Mouse (Mus musculus): ENCODE measurements around the gene Chmp4b. TPM values are rescaled to one million over a fixed set of nuclear protein-coding genes. Genes with fewer than 3 reads are reported as not detected.

Chmp4b gene
- total RNA-seq, 2 experiments from 2014 or later: 202 to 234 TPM

GRCm38 (mm10) chr2:154638521-154638920, 13.0 kb upstream of the Chmp4b start:
- no peak for DNase-seq (ENCODE audit: low spot score in 2 of 2)
- intact Hi-C loops (cut with DNase I): no loop called here

DNA sequence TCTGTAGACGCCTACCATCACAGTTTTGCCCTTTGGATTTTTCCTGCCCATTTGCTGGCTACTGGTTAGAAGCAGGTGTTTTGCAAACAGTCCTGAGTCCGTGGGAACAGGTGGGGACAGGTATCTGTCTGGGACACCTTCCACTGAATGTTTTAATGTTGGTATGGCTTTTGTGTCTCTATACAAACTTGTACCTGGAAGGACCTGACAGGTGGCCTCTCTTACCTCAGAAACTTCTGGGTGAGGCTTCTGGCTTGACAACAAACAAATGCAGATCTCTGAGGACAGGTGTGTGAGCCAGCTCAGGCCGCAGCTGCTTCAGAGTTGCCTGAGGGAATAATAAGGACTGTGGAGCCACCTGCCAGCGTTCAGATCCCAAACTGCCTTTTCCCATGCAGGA, 12.4 kb upstream of the Chmp4b start:
- DNase-seq (ENCODE audit: low spot score in 2 of 2): no peak
- intact Hi-C loops (cut with DNase I): no loop called here

- intact Hi-C loops (cut with DNase I): no loop called here
- no peak for DNase-seq (ENCODE audit: low spot score in 2 of 2)
Measured at GRCm38 (mm10) chr2:154641176-154641575, 10.3 kb upstream of the Chmp4b start.

DNA sequence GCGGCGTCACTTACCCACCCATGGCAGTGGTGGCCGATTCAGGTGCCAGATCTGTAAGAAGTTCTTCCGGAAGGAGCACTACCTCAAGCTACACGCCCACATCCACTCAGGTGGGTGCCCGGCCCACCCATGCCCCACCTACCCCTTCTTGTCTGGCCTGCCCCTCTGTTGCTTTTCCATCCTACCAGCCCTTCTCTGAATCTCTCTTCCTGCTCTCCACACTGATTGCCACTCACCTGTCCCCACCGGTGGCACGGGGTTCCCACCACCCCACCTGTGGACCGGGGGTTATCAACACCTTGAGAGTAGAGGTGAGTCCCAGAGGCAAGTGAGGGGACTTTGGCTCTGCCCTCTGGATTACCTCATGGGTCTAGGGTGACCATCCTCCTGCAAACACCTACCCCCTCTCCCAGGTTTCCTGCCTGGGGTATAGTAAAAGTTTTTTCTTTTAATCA, 9.5 kb upstream of the Chmp4b start:
- intact Hi-C loops (cut with DNase I): no loop called here
- no peak for DNase-seq (ENCODE audit: low spot score in 2 of 2)

DNA sequence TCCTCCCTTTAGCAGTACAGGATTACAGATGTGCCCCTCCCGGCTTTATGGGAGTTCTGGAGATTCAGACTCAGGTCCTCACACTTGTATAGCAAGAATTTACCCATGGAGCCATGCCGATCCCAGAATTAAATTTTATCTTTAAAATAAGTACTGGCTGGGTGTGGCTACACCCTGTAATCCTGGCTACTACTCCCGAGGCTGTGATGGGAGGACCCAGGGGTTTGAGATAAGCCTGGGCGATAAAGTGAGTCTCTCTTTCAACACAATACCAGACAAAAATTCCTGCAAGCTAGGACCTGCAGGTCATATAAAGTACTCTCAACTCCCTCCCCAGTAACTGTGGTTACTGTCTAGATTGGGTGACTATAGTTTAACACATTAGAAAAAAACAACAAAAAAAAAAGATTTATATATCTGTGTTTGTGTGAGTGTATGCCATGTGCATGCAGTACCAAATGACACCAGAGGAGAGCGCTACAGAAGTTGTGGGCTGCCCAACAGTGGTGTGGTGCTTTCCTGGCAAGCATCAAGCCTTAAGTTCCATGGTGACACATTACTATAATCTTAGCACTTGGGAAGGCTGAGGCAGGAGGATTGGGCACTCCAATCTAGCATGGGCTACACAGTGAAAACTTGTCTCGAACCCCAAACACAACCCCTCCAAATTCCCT, 8.7 kb upstream of the Chmp4b start:
- no peak for DNase-seq (ENCODE audit: low spot score in 2 of 2)
- intact Hi-C loops (cut with DNase I): no loop called here

- no peak for DNase-seq (ENCODE audit: low spot score in 2 of 2)
- intact Hi-C loops (cut with DNase I): loop anchor here (5.0 kb wide), 1 partner anchor 206 kb away; no protein-coding TSS in a partner anchor
Measured at GRCm38 (mm10) chr2:154646634-154647033, 4.9 kb upstream of the Chmp4b start.

DNA sequence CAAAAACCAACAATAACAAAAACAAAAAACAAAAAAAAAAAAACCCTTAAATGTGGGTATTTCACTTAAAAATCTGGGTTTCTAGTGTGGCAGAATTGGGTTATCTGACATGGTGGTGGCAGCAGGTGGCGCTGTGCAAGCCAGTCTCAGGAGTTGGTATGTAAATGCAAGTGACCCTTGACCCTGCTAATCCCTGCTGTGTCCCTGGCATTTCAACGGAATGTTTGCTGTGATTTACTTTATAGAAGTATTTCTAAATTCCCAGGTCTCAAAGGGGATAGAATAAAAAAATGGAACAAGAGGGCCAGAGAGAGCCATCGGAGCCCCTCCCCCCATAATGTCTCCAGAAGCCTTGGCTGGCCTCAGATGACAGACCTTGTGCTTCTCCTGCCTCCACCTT, 3.4 kb upstream of the Chmp4b start:
- intact Hi-C loops (cut with DNase I): loop anchor here (5.0 kb wide), 1 partner anchor 204 kb away; no protein-coding TSS in a partner anchor
- no peak for DNase-seq (ENCODE audit: low spot score in 2 of 2)

GRCm38 (mm10) chr2:154650404-154650803, 1.1 kb upstream of the Chmp4b start:
- intact Hi-C loops (cut with DNase I): no loop called here

GRCm38 (mm10) chr2:154654976-154655375, 3.5 kb downstream of the Chmp4b start:
- intact Hi-C loops (cut with DNase I): loop anchor here (5.0 kb wide), 1 partner anchor 237 kb away; the partner anchor contains the start of gene Eif2s2

More at GRCm38 (mm10) chr2:154650404-154650803, 1.1 kb upstream of the Chmp4b start:
- DNase-seq (ENCODE audit: low spot score in 2 of 2): no peak

GRCm38 (mm10) chr2:154655878-154656414, 4.4 kb downstream of the Chmp4b start:
- intact Hi-C loops (cut with DNase I): loop anchor here (5.0 kb wide), 1 partner anchor 236 kb away; the partner anchor contains the start of gene Eif2s2
- DNase-seq (ENCODE audit: low spot score in 2 of 2): no peak

More at GRCm38 (mm10) chr2:154654976-154655375, 3.5 kb downstream of the Chmp4b start:
- no peak for DNase-seq (ENCODE audit: low spot score in 2 of 2)

GRCm38 (mm10) chr2:154656710-154657485, 5.4 kb downstream of the Chmp4b start:
- intact Hi-C loops (cut with DNase I): loop anchor here (5.0 kb wide), 1 partner anchor 235 kb away; the partner anchor contains the start of gene Eif2s2
- DNase-seq (ENCODE audit: low spot score in 2 of 2): peak; percentile 96 to 98

- no peak for DNase-seq (ENCODE audit: low spot score in 2 of 2)
- intact Hi-C loops (cut with DNase I): loop anchor here (5.0 kb wide), 1 partner anchor 235 kb away; the partner anchor contains the start of gene Eif2s2
Measured at GRCm38 (mm10) chr2:154657486-154658237, 6.2 kb downstream of the Chmp4b start.

DNA sequence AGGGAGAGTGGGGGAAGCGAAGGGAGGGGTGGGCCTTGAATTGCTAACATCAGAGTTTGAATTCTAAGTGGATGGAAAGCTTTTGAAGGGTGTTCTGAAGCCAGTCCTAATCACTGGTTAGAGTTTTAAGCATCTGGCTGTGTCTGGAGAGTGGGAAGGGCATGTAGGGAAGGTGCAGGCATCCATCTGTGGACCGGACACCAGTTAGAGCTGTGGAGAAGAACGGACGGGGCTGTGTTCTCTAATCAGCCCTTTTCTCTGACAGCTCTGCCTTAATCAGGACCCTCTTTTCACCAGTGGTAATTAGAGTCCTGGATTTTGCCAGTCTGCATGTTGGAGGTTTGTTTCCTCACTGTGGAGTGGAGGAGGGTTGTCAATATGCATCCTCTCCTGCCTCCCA, 7.6 kb downstream of the Chmp4b start:
- DNase-seq (ENCODE audit: low spot score in 2 of 2): no peak
- intact Hi-C loops (cut with DNase I): loop anchor here (5.0 kb wide), 1 partner anchor 233 kb away; the partner anchor contains the start of gene Eif2s2

- intact Hi-C loops (cut with DNase I): loop anchor here (5.0 kb wide), 1 partner anchor 233 kb away; the partner anchor contains the start of gene Eif2s2
- no peak for DNase-seq (ENCODE audit: low spot score in 2 of 2)
Measured at GRCm38 (mm10) chr2:154659531-154660074, 8.1 kb downstream of the Chmp4b start.

GRCm38 (mm10) chr2:154668680-154669079, 17.2 kb downstream of the Chmp4b start:
- intact Hi-C loops (cut with DNase I): no loop called here
- DNase-seq (ENCODE audit: low spot score in 2 of 2): no peak

GRCm38 (mm10) chr2:154670106-154670505, 18.6 kb downstream of the Chmp4b start:
- intact Hi-C loops (cut with DNase I): no loop called here
- DNase-seq (ENCODE audit: low spot score in 2 of 2): peak; percentile 28 to 42

DNA sequence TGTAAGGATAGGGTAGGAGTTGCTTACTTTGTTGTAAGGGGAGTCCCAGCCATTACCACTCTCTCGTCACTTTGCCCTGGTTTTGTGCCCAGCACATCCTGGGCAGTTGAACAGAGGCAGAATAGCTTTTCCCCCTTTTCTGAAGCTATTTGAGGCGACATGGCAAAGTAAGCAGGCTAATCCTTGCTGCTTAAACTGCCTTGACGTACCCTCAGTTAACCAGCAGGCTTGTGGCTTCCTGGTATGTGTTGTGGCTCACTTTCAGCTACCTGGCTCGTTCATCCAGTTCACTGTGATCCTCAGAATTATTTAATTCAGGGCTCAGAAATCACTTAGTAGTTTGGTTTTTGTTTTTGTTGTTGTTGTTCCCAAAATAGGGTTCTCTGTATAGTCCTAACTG, 19.2 kb downstream of the Chmp4b start:
- intact Hi-C loops (cut with DNase I): no loop called here
- DNase-seq (ENCODE audit: low spot score in 2 of 2): no peak

DNA sequence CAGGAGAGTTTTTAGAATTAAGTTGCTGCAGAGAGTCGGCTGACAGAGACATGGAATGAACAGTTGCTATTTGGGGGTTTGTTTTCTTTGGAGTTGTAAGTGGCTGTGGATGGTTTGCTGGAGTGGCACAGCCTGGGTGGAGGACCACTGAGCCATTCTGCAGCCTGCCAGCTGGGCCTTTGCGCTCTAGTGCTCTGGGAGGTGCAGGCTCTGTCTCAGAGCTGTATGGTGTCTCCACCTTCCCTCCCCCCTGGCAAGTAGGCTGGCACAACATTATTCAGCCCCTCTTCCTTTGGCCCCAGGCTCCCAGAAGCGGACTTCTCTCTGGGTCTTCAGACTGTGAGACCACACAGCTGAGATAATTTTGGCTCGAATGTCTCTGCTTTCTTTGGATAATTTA, 22.5 kb downstream of the Chmp4b start:
- no peak for DNase-seq (ENCODE audit: low spot score in 2 of 2)
- intact Hi-C loops (cut with DNase I): no loop called here

All from left cerebral cortex, postnatal 36 days (tissue).